Mouse (Mus musculus): ENCODE data around the gene Madcam1.
A peak's percentile ranks its signal among the peaks of the same experiment; 100 is the strongest.

Madcam1 gene

GRCm38 (mm10) chr10:79713163-79713562 is 48.8 kb downstream of the Madcam1 start:
- DNase-seq, result no peak

GRCm38 (mm10) chr10:79714996-79715395 is 50.6 kb downstream of the Madcam1 start:
- no peak for DNase-seq

GRCm38 (mm10) chr10:79716254-79716987 is 52.1 kb downstream of the Madcam1 start, which contains the start of gene Hcn2:
Hcn2 (plus strand) TSS chr10:79716634.
- no peak for DNase-seq

GRCm38 (mm10) chr10:79716988-79717355 is 52.6 kb downstream of the Madcam1 start:
- peak; percentile 68 for DNase-seq

- no peak for DNase-seq
These were observed 53.4 kb downstream of the Madcam1 start for GRCm38 (mm10) chr10:79717640-79718357.
